Mouse (Mus musculus) myocyte (in vitro differentiated cells): ENCODE measurements around the gene 1700001P01Rik.

Experiments
- MAX ChIP-seq: IDR thresholded peaks from one replicate; pipeline ENCODE4 v1.6.1; 2011; ENCODE audit warnings: low read depth, mild to moderate bottlenecking, control low read depth
- MYOD1 ChIP-seq, 3 experiments: IDR thresholded peaks; one replicate each; pipeline ENCODE4 v1.6.1; 2011; ENCODE audit warnings: control low read depth in 2 of 3, low read depth in 2 of 3, mild to moderate bottlenecking in 2 of 3, moderate library complexity in 1 of 3; ENCODE audit not compliant: insufficient read length in 2 of 3, control insufficient read depth in 1 of 3
- POLR2A ChIP-seq: IDR thresholded peaks from one replicate; pipeline ENCODE4 v1.6.1; 2011; ENCODE audit warnings: low read depth, mild to moderate bottlenecking, control low read depth, moderate library complexity; ENCODE audit not compliant: insufficient read length
- POLR2AphosphoS2 ChIP-seq: IDR thresholded peaks from one replicate; pipeline ENCODE4 v1.6.1; 2011; ENCODE audit warnings: low read depth, control low read depth; ENCODE audit not compliant: insufficient read length
- USF1 ChIP-seq: IDR thresholded peaks from one replicate; pipeline ENCODE4 v1.6.1; 2011; ENCODE audit warnings: low read depth, mild to moderate bottlenecking, control low read depth, moderate library complexity

DNA sequence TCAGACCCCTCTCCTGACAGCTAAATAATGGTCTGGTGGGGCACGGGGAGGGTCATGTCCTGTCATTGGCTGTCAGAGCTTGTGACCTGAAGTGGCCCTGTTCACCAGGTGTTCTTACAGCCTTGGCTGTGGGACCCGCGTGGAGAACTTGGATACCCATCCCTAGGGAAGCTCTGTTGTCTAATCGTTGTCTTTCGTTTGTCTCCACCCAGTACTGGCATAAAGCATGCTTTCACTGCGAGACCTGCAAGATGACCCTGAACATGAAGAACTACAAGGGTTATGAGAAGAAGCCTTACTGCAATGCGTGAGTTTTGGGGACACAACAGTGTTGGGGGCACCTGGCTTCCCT is 30.9 kb upstream of the 1700001P01Rik start:
- no peak for TF ChIP-seq MAX
- no peak for TF ChIP-seq POLR2A
- no peak for TF ChIP-seq POLR2AphosphoS2
- TF ChIP-seq USF1 = no peak
- no peak for TF ChIP-seq MYOD1 (IDR thresholded peaks at IDR 0.05; ENCODE audit: control insufficient read depth in 1 of 3, insufficient read length in 2 of 3, low read depth in 2 of 3)
